In the genomic region with DNA sequence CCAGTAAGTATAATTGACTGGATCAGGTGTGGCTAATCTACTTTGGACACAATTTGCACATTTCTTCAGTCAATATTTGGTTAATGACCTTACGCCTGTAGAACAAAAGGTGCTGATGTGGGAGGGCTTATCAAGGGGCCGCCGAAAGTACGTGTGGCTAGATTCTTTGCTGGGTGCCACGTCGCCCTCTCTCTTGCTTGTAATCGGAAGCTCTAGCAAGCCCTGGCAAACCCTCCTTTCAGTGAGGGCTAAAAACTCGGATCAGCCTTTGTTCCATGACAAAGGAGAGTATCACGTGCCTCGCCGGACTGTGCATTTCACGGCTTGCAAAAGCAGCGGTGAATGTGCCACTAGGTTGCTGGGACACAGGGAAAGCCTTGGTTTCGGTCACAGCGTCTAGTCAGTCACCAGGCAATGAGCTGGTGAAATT, we compare ENCODE assay signal across 8 mouse cellular contexts. TPM values are rescaled to one million over a fixed set of nuclear protein-coding genes. Genes with fewer than 3 reads are reported as not detected.
DNase-seq lines count a peak whose midpoint lies in the region; ATAC-seq lines count a peak whose summit lies in the region.

No protein-coding gene starts in this region.

- peak overlapping the region; percentile 74 for H3K4me3 ChIP-seq in heart, embryonic 13.5 days

- no peaks in the 10 kb centered on the region for H3K9me3 ChIP-seq in heart, embryonic 13.5 days

- peaks cover 6% of the 10 kb centered on the region; the same call in 1 of the 2 replicates for H3K27me3 ChIP-seq in heart, embryonic 13.5 days (replicated peaks)
- H3K27me3 ChIP-seq in splenic B cell, adult 2 months (ENCODE audit: control insufficient read depth, insufficient read depth, low read length, poor library complexity, severe bottlenecking), result no peaks in the 10 kb centered on the region

- no peak for ATAC-seq in heart, embryonic 13.5 days (ENCODE audit: extremely low read depth, insufficient number of reproducible peaks, low FRiP score, low TSS enrichment)
- ATAC-seq in megakaryocyte, adult 5-6 weeks (ENCODE audit: poor library complexity, severe bottlenecking), result peak; percentile 1; the same call in 1 of the 2 replicates

- 1% methylated on average over 15 of the region's 15 CpGs for WGBS in heart, embryonic 13.5 days

- H3K9ac ChIP-seq in heart, embryonic 13.5 days, result peak overlapping the region; percentile 88

- peaks cover 25% of the 10 kb centered on the region for H3K36me3 ChIP-seq in heart, embryonic 13.5 days
- no peaks in the 10 kb centered on the region for H3K36me3 ChIP-seq in splenic B cell, adult 2 months (ENCODE audit: control insufficient read depth, insufficient read depth, low read length, poor library complexity, severe bottlenecking)

- DNase-seq in left cerebral cortex, postnatal 4 days, result peak; percentile 71
- no peak for DNase-seq in left cerebral cortex, postnatal 36 days (ENCODE audit: low spot score in 2 of 2)
- DNase-seq in adrenal gland, postnatal 36 days, result peak; percentile 41 to 53
- DNase-seq in kidney, postnatal 10 days, result peak; percentile 73
- peak; percentile 60 for DNase-seq in splenic B cell, adult 2 months (ENCODE audit: low read depth, low spot score)
- no peak for DNase-seq in cerebellum, adult 8-10 months

- peak overlapping the region; percentile 96 for H3K4me2 ChIP-seq in heart, embryonic 13.5 days

- intact Hi-C loops in left cerebral cortex, postnatal 4 days (cut with DNase I), result no loop called here
- intact Hi-C loops in left cerebral cortex, postnatal 36 days (cut with DNase I), result no loop called here

- H3K4me1 ChIP-seq in heart, embryonic 13.5 days, result peaks cover 7% of the 10 kb centered on the region

- H3K27ac ChIP-seq in heart, embryonic 13.5 days (replicated peaks), result peak overlapping the region; percentile 92

RNA-seq across cellular contexts. Expression of a gene that starts 2.6 kb away (rescaled TPM):
- total RNA-seq in left cerebral cortex, postnatal 4 days (2021), result 100 to 1,000 TPM; 535 to 639 TPM
- 1 to 10 TPM; 8.3 to 9.0 TPM for total RNA-seq in left cerebral cortex, postnatal 36 days (2021)
- 10 to 100 TPM; 28.2 to 40.1 TPM for total RNA-seq in adrenal gland, postnatal 36 days (2021)
- 98.7 and 108 TPM in 2 replicates for polyA plus RNA-seq in heart, embryonic 13.5 days (2015; fragmentation: Nextera tagmentation; extraction: Ambion mirVana)
- 469 and 474 TPM in 2 replicates for total RNA-seq in megakaryocyte, adult 5-6 weeks (2015)
- 421 and 545 TPM in 2 replicates for total RNA-seq in megakaryocyte, adult 5-6 weeks (2017)

RNA-seq across cellular contexts. Expression of a gene that starts 39.9 kb away (rescaled TPM):
- 10 to 100 TPM; 45.2 to 52.1 TPM for total RNA-seq in left cerebral cortex, postnatal 4 days (2021)
- total RNA-seq in left cerebral cortex, postnatal 36 days (2021), result 10 to 100 TPM; 38.7 to 39.9 TPM
- 10 to 100 TPM; 65.3 to 67.7 TPM for total RNA-seq in adrenal gland, postnatal 36 days (2021)
- 76.4 and 88.7 TPM in 2 replicates for polyA plus RNA-seq in heart, embryonic 13.5 days (2015; fragmentation: Nextera tagmentation; extraction: Ambion mirVana)
- total RNA-seq in megakaryocyte, adult 5-6 weeks (2015), result 23.9 and 24.9 TPM in 2 replicates
- total RNA-seq in megakaryocyte, adult 5-6 weeks (2017), result 44.7 and 57.8 TPM in 2 replicates

RNA-seq across cellular contexts. Expression of a gene that starts 56.8 kb away (rescaled TPM):
- total RNA-seq in left cerebral cortex, postnatal 4 days (2021), result 1 to 10 TPM; 4.9 TPM
- 10 to 100 TPM in 1 of 2 experiments, not detected in 1; 12.2 TPM for total RNA-seq in left cerebral cortex, postnatal 36 days (2021)
- 10 to 100 TPM in 1 of 2 experiments, not detected in 1; 12.0 TPM for total RNA-seq in adrenal gland, postnatal 36 days (2021)
- polyA plus RNA-seq in heart, embryonic 13.5 days (2015; fragmentation: Nextera tagmentation; extraction: Ambion mirVana), result 12.0 and 14.9 TPM in 2 replicates
- 3.6 and 6.0 TPM in 2 replicates for total RNA-seq in megakaryocyte, adult 5-6 weeks (2015)
- 1.7 and 2.1 TPM in 2 replicates for total RNA-seq in megakaryocyte, adult 5-6 weeks (2017)

Comparison
In these comparisons a context has a peak if more than half of its experiments do, and no peak if none do; other contexts are left out.
1. DNase-seq: peak in left cerebral cortex, postnatal 4 days (single experiment), adrenal gland, postnatal 36 days (2 of 2), kidney, postnatal 10 days (single experiment) and splenic B cell, adult 2 months (single experiment); none in left cerebral cortex, postnatal 36 days (0 of 2) and cerebellum, adult 8-10 months (single experiment).
2. RNA of a gene that starts 2.6 kb away (total RNA-seq): 535 to 639 TPM in left cerebral cortex, postnatal 4 days and 421 to 545 TPM in megakaryocyte, adult 5-6 weeks; 28.2 to 40.1 TPM in adrenal gland, postnatal 36 days and 8.3 to 9.0 TPM in left cerebral cortex, postnatal 36 days; every median in the first group is over 10 times any median in the second.